Mouse (Mus musculus): Measurements from ENCODE around the gene Prickle2.
A peak's percentile ranks its signal among the peaks of the same experiment; 100 is the strongest.

The Prickle2 gene

DNA sequence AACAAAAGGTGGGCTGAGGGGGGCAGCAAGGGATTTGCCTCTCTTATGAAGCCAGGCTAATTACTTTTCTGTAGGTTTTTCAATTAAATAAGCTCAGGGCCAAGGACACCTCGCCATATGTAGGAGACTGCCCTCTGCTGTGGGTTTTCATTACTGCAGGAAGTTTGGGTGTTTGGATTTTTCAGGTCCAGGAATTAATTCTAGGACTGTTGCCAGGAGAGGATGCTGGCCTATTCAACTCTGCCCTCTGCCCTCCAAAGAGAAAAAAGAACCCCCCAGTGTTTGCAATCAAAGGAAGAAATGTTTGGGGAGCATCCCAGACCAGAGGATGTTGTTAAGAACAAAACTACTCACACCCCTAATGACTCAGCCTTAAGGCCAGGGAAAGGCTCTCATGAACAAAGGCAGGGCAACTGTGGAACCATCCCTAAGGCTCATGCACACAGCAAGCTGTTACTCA lies 40.4 kb downstream of the Prickle2 start:
- peak; percentile 51 for DNase-seq

DNA sequence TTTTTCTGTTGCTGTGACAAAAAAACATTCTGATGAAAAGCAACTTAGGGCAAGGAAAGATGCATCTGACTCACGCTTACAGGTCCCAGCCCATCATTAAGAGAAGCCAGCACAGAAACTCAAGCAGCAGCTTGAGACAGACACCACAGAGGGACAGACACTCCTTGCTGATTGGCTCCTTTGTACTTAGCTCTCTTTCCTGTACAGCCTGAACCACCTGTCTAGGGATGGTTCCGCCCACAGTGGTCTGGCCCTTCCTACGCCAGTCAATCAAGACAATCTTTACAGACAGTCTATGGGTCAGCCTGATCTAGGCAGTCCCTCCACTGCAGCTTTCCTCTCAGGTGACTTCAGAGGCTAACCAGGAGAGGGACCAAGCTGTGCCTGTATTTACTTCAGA lies 42.1 kb downstream of the Prickle2 start:
- no peak for DNase-seq

DNA sequence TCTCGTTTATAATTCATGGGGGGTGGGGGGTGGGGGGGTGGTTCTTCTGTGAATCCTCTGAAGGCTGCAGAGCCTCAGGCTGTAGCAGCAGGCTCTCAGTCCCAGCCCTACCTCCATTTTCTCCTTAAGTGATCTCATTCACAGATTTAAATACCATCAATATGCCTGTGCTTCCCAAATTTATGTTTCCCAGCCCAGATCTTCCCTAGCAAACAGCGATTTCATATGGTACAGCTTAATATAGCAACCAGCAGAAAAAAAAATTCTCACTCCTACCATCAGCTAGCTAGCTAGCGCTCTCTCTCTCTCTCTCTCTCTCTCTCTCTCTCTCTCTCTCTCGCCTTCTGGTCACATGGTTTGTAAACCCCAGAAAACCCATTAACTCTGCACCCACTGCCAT lies 42.5 kb downstream of the Prickle2 start:
- DNase-seq: no peak

DNA sequence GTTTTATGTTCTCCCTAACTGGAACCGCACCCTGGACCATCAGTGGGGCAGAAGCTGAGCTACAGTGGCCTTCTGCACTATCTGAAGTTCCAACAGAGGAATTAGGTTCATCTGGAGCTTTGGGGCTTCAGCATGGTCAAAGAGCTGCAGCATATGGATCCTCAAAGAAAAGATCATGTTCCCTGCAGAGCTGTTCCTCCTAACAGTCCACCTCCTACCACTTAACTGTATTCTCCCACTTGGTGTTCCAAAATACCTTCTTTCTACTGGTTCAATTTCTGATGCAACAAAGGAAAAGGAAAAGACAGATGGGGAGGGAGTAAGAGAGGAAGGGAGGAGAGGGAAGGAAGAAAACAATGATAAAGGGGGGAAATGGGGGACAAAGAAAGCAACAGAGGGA lies 56.9 kb downstream of the Prickle2 start:
- DNase-seq: no peak

DNA sequence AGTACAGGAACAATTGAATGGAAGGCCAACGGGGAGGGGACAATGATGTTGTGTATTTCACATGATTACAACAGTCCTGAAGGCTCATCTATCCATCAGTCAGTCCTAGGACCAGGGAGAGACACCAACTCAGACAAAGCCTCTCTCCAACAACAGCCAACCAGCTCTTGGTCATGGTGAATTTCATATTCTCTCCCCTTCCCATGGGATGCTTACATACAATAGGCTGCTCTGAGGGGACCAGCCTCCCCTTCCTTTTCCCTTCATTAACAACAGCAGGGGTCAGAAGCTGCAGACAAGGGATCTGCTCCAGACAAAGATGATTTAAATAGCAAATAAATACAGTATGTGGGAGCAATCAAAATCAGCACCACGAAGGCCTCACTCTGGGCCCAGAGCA lies 57.4 kb downstream of the Prickle2 start:
- DNase-seq: no peak

DNA sequence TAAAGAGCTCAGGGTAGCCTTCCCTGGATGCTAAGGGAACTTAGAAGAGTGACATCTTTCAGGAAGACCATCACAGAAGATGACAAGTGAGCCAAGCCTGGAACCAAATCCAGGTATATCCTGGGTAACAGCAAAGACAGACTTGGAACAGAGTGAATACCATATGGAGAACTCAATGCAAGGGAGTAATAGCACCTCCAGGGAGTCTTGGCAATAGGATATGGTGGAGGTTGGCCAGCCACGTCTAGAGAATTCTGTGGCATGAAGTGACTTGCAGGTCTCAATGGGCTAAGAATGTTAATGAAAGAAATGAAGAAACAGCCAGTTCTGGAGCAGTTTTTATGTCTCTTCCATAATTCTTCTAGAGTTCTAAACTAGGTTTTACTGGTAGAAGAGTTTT lies 63.0 kb downstream of the Prickle2 start:
- no peak for DNase-seq

DNA sequence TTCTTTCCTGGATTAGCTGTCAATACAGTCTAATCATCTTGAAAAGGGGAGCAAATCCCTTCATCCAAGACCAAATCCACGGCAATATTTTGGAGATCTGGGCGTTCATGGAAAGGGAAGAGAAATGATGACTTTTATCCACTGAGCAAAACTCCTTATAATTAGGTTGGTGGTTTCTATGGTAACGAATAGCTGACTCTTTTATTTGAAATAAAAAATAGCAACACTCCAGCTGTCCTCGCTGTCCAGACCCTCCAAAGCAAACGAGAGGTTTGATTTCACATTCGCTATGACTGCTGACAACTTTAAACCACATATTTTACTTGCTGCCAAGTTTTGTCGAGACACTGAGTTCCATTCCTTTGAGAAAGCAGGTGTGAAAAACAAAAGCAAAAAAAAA lies 64.0 kb downstream of the Prickle2 start:
- DNase-seq: no peak

DNA sequence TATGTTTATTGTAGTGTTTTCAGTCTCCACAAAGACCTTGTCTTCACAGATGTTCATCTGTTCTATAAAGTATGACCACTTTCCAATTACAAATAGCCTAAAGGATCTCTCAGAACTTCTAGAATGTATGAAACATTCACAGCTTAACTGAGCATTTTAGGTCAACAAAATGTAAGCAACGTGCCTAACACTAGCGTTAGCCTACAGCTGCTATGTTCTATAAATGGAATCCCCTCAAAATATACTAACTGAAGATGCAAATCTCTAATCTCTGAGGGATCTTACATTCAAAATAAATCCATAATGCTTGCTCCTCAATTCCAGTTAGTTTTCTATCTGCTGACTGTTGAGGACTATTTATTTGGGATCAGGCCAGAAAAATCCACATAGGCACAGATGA lies 65.1 kb downstream of the Prickle2 start:
- no peak for DNase-seq

DNA sequence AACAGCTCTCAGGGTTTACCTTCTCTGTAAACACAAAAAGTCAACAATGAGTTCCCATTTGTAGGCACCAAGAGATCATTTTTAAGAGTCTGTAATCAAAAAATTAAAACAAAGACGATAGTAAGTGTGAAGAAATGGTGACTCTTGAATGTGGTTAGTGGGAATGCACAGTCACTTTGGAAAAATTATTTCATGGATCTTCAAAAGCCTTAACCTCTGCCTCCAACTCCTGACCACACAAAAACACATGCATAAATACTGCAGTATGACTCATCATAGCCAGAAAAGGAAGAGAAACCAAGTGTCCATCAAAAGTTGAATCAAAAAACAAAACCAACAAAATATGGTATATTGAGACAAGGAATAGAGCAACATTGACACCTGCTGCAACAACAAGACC lies 69.5 kb downstream of the Prickle2 start:
- no peak for DNase-seq

DNA sequence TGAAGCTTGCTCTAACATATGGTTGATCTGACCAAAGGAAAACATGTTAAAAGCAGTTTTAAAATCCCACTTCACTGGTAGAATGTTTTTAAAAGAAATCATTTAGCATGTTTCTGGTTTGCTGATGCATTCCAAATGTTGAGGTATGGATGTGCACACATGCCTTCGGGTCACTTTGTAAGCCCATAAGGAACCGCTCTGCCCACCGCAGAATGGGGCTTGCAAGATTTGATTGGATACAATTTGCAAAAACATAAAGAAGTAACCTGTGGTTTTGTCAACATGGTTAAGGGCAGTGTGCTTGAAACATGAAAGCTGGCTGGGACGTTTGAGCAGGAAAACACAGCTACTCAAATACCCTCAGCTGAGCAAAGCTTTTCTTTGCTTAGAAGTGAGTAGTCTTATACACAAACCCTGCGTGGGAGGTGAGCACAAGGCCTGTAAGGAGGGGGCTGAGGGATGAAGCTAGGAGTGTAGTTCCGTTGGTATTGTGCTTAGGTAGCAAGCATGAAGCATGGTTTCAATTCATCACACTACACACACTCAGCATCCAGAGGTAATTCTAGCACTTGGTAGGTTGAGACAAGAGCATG lies 71.0 kb downstream of the Prickle2 start:
- no peak for DNase-seq

DNA sequence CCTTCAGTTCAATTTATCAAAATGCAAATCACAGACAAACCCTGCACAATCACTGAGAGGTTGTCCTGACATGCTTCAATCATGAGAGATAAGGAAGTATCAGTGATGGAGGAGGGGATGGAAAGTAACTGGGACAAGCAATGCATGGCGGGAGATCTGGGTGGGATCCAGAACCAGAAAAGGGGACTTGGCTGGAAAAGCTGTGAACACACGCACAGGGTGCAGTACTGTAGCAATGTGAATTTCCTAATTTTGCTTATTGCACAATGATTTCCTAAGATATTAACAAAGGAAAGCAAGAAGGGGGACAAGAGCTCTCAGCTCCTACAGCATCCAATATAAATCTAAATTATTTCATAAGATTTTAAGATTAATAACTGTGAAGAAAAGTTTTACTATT lies 75.0 kb downstream of the Prickle2 start:
- DNase-seq: no peak

DNA sequence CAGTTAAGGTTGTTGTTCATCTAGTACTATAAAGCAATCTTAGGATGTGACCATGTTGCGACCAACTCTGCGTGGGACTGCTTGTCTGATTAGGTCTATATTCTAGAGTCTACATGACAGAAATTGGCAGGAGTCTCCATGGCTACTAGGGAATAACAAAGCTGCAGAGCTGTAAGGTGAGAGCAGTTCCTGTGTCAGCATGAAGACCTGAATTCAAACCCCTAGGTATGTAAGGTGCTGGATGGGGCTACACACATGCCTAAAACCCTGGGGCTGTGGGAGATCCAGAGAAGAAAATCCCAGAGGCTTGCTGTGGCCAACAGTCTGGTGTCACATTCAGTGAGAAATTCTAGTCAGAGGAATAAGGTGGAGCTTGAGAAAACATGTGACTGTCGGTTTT lies 78.2 kb downstream of the Prickle2 start:
- DNase-seq: no peak

DNA sequence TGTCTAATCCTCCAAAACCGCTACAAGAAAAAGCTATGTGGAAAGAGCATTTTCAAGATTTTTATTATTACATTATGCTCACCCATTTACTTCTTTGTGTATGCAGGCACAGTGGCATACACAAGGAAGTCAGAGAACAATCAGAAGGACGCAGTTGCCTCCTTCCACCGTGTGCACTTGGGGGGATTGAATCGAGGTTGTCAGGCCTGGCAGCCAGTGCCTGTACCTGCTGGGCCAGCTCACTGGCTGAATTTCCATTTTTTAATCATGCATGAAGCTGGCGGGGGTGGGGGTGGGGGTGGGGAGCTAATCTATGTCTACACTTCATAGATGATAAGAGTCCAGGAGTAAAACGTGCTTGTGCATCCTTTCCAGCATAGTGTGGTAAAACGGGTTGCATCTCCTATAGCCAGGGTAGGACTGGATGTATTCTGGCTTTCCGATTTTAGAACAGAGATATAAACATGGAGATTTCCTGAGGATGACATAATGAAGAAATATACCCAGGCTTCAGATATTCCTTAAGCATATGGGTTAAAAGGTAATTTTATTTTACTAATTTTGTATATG lies 78.8 kb downstream of the Prickle2 start:
- no peak for DNase-seq

DNA sequence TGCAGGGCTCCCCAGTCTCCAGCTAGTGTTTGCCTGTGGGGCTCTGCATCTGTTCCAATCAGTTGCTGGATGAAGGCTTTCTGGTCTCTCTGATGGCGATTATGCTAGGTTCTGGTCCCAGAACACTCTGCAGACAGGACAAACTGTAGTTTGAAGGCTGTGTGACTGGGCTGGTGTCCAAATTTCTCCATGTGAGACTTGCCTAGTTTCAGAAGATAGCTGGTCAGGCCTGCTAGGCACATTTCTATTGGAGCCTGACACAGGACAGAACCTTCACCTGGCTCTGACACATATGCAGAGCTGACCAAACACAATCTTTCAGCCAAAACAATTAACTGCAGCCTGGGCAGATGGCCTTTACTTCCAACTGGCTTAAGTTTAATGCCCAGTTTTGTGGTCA lies 80.0 kb downstream of the Prickle2 start:
- DNase-seq: no peak

DNA sequence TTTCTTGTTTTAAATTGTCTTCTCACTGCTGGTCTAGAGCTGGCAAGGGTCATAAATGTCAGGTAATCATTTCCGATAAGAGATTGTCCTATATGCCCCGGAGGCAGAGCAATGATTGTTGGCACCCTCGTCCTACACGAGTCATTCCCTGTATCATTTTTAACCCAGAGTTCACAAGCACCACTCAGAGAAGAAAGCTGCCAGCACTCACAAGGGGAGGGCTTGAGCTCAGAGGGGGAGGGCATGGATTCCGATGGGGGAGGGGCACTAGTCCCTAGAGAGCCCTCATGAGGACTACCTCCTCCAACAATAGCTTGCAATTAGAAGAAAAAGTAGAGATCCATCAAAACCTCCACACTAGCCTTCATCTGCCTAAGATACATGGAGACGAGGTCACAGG lies 81.6 kb downstream of the Prickle2 start:
- DNase-seq: no peak

DNA sequence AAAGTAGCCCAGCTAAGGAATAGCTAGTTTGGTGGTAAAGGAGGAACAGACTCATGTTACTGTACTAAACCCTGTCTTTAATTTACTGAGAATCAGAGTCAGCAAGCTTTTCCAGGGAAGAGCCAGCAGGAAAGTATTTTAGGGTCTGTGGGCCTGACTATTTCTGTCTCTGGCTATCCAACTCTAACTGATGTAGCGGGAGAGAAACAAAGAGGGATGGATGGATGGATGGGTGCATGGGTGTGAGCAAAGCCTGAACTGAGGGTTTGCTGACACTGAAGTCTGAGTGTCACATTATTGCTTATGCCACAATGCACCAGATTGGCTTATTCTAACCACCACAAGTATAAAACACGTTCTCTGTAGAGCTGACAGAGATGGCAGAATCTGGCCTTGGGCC lies 88.8 kb downstream of the Prickle2 start:
- no peak for DNase-seq

DNA sequence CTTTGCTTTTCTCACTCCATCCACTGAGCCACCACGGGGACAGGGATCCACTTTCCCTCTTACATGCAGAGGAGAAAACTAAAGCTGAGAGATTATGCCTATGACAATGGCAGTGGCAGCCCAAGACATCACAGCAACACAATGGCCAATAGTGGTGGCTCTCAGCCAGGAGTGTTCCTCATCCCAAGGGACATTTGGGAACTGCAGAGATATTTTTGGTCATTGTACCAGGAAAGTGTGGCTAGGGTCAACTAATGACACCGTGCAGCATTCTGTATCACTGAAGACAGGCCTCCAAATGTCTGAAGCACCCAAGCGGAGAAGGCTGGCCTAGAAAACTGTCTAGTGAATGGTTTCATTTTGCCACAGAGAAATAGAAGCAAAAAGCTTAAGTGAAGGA lies 91.2 kb downstream of the Prickle2 start:
- DNase-seq: peak; percentile 2

DNA sequence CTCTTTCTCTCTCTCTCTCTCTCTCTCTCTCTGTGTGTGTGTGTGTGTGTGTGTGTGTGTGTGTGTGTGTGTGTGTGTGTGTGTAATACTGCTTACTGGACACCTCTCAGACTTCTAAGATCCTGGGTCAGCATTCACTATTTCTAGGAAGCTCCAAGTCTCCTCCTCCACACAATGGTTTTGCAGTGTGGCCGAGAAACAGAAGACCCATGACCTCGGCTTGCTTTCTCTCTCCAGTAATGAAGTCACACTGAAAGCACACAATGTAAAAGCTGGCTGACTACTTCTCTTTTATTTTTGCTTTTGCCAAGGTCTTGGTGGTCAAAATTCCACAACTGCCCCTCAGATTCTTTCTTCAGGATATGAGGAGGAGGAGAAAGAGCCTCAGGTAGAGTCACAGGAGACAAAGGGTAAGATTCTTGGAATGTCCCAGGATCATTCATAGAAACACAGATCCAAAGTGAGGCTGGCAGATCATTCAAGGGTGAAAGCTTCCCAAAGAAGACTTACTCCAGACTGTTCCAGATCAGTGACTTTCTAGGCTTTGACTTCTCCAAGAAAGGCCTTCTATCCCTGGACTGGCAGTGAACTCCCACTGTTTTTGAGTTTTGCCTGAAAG lies 93.7 kb downstream of the Prickle2 start:
- no peak for DNase-seq

DNA sequence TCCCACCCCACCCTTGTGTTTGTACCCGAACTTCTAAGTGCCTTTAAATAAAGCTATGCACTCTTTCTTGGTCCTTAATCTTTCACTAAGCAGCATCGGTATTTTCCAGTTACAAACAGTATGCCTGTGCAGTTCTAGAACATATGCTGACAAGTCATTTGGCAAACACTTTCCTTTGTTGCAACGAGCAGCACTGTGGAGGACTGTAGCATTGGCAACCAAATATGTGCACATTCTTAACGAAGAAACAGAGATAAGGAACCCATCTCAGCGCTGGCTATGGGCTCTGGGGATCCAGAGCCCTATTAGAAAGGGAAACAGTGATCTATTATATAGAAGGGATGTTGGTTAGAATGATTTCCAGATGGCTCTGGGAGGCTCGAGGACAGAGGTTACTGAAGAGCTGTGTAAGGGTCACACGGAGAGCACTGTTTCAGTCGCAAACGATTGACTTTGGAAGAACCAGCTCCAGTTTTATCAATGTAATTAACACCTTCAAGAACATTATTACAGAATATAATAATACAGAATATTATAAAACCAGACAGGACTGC lies 96.2 kb downstream of the Prickle2 start:
- DNase-seq: no peak

DNA sequence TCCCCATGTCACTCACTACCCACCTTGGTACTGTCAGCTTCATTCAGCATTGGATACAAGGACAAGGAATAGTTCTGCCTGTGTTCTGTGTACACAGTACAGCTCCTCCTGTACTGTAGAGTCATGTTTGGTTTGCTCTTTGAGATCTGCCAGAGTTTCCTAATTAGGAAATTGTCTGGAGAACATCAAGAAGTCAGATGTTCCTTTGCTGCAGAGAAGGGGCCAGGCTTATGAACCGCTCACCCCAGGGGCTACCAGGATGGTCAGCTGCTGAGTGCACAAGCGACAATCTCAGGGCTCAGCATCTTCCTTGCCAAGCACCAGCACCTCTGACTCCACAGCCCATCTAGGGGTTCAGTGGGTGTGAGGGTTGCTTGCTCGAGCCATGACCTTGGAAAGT lies 96.9 kb downstream of the Prickle2 start:
- DNase-seq: no peak

DNA sequence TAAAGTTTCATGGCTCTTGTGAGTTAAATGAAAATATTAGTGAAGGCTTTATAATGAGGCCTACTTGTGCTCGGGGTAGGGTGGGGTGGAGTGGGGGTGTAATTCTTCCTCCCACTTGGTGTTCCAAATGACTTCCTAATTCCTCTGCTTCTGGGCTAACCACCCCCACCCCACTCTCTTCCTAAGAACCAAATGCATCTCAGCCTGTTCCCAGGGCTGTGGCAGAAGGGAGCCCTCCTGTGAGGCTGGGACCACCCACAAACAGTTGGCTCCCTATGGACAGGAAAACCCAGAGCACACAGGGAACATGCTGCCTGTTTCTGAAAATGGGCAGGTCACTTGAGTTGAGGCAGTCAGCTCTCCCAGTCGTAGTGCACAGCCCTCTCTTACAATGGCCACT lies 100.8 kb downstream of the Prickle2 start:
- no peak for DNase-seq

DNA sequence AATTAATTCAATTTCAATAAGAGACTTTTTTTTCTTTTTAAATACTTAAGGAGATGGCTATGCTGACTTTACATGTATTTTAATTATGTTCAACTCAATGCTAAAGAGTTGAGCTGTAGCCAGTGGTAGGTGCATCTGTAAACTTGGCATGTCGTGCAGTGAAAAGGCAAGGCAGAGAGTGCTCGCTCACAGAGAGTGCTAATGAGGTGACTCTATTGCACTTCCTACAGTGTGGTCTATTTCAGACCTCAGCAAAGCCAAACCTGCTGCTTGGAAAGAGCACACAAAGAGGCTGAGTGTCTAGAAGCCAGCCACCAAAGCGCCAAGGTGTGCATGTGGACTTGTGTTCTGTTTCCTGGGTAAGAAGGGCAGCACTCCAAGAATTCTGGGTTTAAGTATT lies 109.6 kb downstream of the Prickle2 start:
- no peak for DNase-seq

DNA sequence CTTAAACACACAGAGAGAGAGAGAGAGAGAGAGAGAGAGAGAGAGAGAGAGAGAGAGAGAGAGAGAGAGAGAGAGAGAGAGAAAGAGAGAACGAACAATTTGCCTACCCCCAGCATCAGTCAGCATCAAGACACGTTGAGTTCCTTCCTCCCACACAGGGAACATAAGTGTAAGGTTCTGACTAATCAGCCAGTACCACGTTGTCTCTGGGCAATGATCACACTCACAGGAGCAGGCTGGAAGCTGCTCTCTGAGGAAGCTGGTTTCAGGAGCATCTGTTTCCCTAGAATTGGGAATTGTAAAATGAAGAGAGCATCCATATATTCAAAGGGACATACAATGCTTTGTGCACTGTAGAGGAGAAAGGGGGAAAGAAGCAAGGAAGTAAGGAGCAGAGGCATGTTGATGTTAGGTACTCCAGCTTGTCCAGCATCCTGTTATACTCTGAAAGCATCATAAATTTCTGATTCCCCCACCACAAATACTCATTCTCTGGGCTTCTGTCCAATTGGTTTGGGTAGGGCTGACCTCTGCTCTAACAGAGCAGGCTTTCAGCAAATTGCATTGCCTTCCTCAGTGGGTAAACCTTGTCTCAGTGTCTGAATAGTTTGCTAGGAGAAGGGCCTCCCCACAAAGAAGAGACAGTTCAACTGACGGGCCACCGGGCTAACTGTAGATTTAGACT lies 116.4 kb downstream of the Prickle2 start:
- no peak for DNase-seq

DNA sequence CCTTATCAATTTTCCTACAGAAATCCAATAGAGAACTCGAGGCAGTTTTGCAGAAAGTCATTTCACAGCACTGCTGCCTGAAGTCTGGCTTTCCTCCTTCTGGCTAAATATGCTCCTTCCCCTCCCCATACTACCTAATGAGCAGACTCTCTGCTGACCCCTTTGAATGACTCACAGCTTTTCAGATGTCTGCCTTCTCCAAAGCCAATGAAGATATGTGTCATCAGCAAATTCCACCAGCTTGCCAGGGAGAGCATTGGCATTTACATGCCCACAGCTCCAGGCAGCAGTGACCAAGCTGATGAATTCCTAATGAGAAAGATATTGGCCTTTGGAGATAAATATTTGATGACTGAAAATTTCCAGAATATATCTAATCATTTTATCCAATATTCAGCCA lies 121.9 kb downstream of the Prickle2 start:
- no peak for DNase-seq
